Mouse (Mus musculus): ENCODE results near the gene Ptk7.

DNA sequence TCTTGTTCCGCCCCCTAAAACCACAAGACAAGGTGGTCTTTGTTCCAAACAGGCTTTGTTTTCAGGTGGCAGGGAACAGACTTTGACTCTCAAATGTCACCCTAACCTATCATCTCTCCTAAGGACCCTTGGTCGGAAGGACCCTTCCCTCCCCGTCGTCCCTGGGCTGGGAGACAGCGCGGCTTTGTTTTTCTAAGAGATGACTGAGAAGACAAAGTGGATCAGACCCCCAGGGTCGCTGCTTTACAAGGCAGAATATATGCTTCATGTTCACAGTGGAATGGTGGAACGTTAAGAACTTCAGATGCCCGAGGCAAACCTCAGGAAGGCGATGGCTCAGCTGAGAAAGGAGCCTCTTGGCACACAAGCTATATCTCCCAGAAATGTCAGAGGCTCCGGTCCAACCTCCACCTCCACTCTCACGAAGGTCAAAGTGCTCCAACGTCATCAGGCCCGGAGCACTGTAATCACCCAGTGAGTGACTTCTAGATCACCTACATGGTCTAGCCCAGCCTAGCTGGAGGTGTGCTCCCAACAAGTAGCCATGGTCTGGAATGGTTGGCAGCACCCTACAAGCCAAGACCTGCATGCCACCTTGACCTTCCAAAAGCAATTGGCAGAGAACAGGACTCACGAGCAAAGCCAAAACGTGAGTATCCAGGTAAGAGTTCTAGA is 9.5 kb downstream of the Ptk7 start:
- no peak for TF ChIP-seq CTCF (IDR thresholded peaks at IDR 0.05; ENCODE audit: borderline replicate concordance, insufficient read depth, low read depth, low read length)
- TF ChIP-seq POLR2A (IDR thresholded peaks at IDR 0.05; ENCODE audit: borderline replicate concordance, insufficient read depth, low read length), result no peak
